ENCODE assay signal across 9 mouse cellular contexts in the genomic region with DNA sequence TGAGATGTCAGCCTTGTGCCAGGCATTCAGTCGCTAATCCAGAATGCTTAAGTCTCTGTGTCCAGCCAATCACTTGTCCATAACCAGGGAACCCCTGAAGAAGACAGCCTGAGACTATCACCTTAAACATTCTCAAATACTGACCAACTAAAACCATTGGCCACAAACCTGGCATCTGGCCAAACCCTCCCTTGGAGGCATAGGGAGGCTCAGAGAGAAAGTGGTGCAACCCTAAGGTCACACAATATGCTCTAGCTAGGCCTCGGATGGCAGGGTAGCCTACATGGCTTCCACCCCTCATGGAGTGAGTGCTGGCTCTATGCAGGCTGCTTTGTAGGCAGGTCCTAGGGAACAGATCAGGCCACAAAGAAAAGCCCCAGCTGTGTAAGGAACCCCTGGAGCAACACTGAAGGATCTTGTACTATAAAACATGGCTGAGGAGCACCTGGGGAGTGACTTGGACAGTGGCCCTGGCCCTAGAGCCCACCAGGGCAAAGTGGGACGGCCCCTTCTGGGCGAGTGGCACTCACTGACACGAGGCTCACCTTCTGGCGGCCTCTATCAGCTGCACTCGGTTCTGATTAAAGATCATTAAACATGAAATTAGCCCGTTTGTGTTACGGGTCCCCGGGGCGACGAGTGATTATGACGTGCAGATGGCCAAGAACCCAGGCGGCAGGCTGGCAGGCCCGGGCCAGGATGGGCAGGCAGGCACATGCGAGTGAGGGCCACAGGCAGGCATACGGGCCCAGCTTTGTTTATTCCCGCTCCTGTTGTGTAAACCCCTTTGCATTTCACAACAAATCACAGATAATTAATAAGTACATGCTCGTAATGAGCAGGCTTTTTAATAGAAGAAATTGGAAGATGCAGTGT. TPM values are rescaled to one million over a fixed set of nuclear protein-coding genes. Genes with fewer than 3 reads are reported as not detected.
DNase-seq lines count a peak whose midpoint lies in the region; ATAC-seq lines count a peak whose summit lies in the region.
"Had no signal": no experiment of that assay in that cellular context is flagged by ENCODE, and none has a peak within 500 bp of the region (broad histone marks: within the 10 kb centered on the region; RNA-seq: fewer than 3 reads in every experiment).

No protein-coding gene starts in this region.

- no peak overlapping the region for H3K4me2 ChIP-seq in neural tube, embryonic 11.5 days (ENCODE audit: low read depth)
- H3K4me2 ChIP-seq in forebrain, embryonic 15.5 days (replicated peaks), result no peak overlapping the region
- no peak overlapping the region for H3K4me2 ChIP-seq in neural tube, embryonic 13.5 days

- 0 out of 2 replicates have a peak overlapping the region, but pooled peaks have one; percentile 11 for H3K27ac ChIP-seq in neural tube, embryonic 11.5 days (ENCODE audit: low read depth, low read length)
- peak overlapping the region; percentile 67 for H3K27ac ChIP-seq in forebrain, embryonic 15.5 days (replicated peaks)
- peak overlapping the region; percentile 90 for H3K27ac ChIP-seq in neural tube, embryonic 13.5 days (replicated peaks)

- no peaks in the 10 kb centered on the region for H3K36me3 ChIP-seq in neural tube, embryonic 11.5 days (ENCODE audit: control insufficient read depth, insufficient read depth, low read length)
- H3K36me3 ChIP-seq in forebrain, embryonic 15.5 days, result no peaks in the 10 kb centered on the region
- H3K36me3 ChIP-seq in neural tube, embryonic 13.5 days, result peaks cover 7% of the 10 kb centered on the region; the same call in 1 of the 2 replicates

- no peak overlapping the region for H3K9ac ChIP-seq in neural tube, embryonic 11.5 days (ENCODE audit: low read length)
- no peak overlapping the region for H3K9ac ChIP-seq in forebrain, embryonic 15.5 days (replicated peaks)
- peak overlapping the region; percentile 36; the same call in 1 of the 2 replicates for H3K9ac ChIP-seq in neural tube, embryonic 13.5 days

- H3K9me3 ChIP-seq in neural tube, embryonic 11.5 days (ENCODE audit: control insufficient read depth, low read length), result no peaks in the 10 kb centered on the region
- no peaks in the 10 kb centered on the region for H3K9me3 ChIP-seq in forebrain, embryonic 15.5 days
- H3K9me3 ChIP-seq in neural tube, embryonic 13.5 days, result no peaks in the 10 kb centered on the region

- no peaks in the 10 kb centered on the region for H3K27me3 ChIP-seq in neural tube, embryonic 11.5 days (ENCODE audit: control insufficient read depth, insufficient read depth, low read length)
- no peaks in the 10 kb centered on the region for H3K27me3 ChIP-seq in forebrain, embryonic 15.5 days
- H3K27me3 ChIP-seq in neural tube, embryonic 13.5 days, result no peaks in the 10 kb centered on the region

- H3K4me1 ChIP-seq in neural tube, embryonic 11.5 days (ENCODE audit: control insufficient read depth, insufficient read depth, low read length), result 0 out of 2 replicates have a peak, but pooled peaks cover 4% of the 10 kb centered on the region
- peaks cover 51% of the 10 kb centered on the region for H3K4me1 ChIP-seq in forebrain, embryonic 15.5 days
- peaks cover 87% of the 10 kb centered on the region for H3K4me1 ChIP-seq in neural tube, embryonic 13.5 days (replicated peaks)

- DNase-seq in cerebellum, adult 18-20 months, result peak; percentile 45 to 46
- no peak for DNase-seq in cerebellum, adult 9-11 months
- no peak for DNase-seq in neural tube, embryonic 11.5 days (ENCODE audit: low spot score)
- DNase-seq in neural tube, embryonic 10.5 days (ENCODE audit: extremely low spot score, low spot score), result no peak
- DNase-seq in embryo, embryonic 9.5 days (ENCODE audit: extremely low spot score), result no peak
- DNase-seq in right cerebral cortex, adult 2 months (ENCODE audit: low spot score in 2 of 2), result no peak
- DNase-seq: lung, adult 2 months had no signal

- no peak for ATAC-seq in neural tube, embryonic 11.5 days (ENCODE audit: insufficient read depth, low FRiP score, low TSS enrichment)
- ATAC-seq in forebrain, embryonic 15.5 days (replicated peaks), result peak; percentile 21; the same call in 1 of the 2 replicates
- peak; percentile 62 for ATAC-seq in neural tube, embryonic 13.5 days (ENCODE audit: low read depth)

- WGBS in neural tube, embryonic 11.5 days, result 79% methylated on average over 19 of the region's 19 CpGs
- WGBS in forebrain, embryonic 15.5 days, result 41% methylated on average over 19 of the region's 19 CpGs
- 35% methylated on average over 19 of the region's 19 CpGs for WGBS in neural tube, embryonic 13.5 days

- H3K4me3 ChIP-seq in neural tube, embryonic 11.5 days (ENCODE audit: low read depth, low read length), result no peak overlapping the region
- H3K4me3 ChIP-seq in forebrain, embryonic 15.5 days, result no peak overlapping the region
- H3K4me3 ChIP-seq in neural tube, embryonic 13.5 days, result no peak overlapping the region

RNA-seq across cellular contexts. Expression of gene Tmem115, which starts 28.8 kb away (rescaled TPM):
- polyA plus RNA-seq in neural tube, embryonic 11.5 days (2014; fragmentation: Nextera tagmentation; extraction: Ambion mirVana), result 47.0 and 47.2 TPM in 2 replicates
- 45.7 and 45.8 TPM in 2 replicates for polyA plus RNA-seq in forebrain, embryonic 15.5 days (2015; fragmentation: Nextera tagmentation; extraction: Ambion mirVana)
- polyA plus RNA-seq in neural tube, embryonic 13.5 days (2015; fragmentation: Nextera tagmentation; extraction: Ambion mirVana), result 43.4 and 44.4 TPM in 2 replicates

RNA-seq across cellular contexts. Expression of gene Cyb561d2, which starts 37.1 kb away (rescaled TPM):
- polyA plus RNA-seq in neural tube, embryonic 11.5 days (2014; fragmentation: Nextera tagmentation; extraction: Ambion mirVana), result 19.7 and 21.9 TPM in 2 replicates
- 34.7 and 36.0 TPM in 2 replicates for polyA plus RNA-seq in forebrain, embryonic 15.5 days (2015; fragmentation: Nextera tagmentation; extraction: Ambion mirVana)
- 33.0 and 40.1 TPM in 2 replicates for polyA plus RNA-seq in neural tube, embryonic 13.5 days (2015; fragmentation: Nextera tagmentation; extraction: Ambion mirVana)

RNA-seq across cellular contexts. Expression of gene Nprl2, which starts 37.1 kb away (rescaled TPM):
- 45.8 and 48.9 TPM in 2 replicates for polyA plus RNA-seq in neural tube, embryonic 11.5 days (2014; fragmentation: Nextera tagmentation; extraction: Ambion mirVana)
- 74.9 and 78.7 TPM in 2 replicates for polyA plus RNA-seq in forebrain, embryonic 15.5 days (2015; fragmentation: Nextera tagmentation; extraction: Ambion mirVana)
- 66.7 and 73.7 TPM in 2 replicates for polyA plus RNA-seq in neural tube, embryonic 13.5 days (2015; fragmentation: Nextera tagmentation; extraction: Ambion mirVana)

RNA-seq across cellular contexts. Expression of gene Zmynd10, which starts 42.2 kb away (rescaled TPM):
- 0.65 and 1.3 TPM in 2 replicates for polyA plus RNA-seq in neural tube, embryonic 11.5 days (2014; fragmentation: Nextera tagmentation; extraction: Ambion mirVana)
- polyA plus RNA-seq in forebrain, embryonic 15.5 days (2015; fragmentation: Nextera tagmentation; extraction: Ambion mirVana), result 3.7 and 4.6 TPM in 2 replicates
- polyA plus RNA-seq in neural tube, embryonic 13.5 days (2015; fragmentation: Nextera tagmentation; extraction: Ambion mirVana), result 1.2 and 1.3 TPM in 2 replicates

RNA-seq across cellular contexts. Expression of gene Rassf1, which starts 46.5 kb away (rescaled TPM):
- polyA plus RNA-seq in neural tube, embryonic 11.5 days (2014; fragmentation: Nextera tagmentation; extraction: Ambion mirVana), result 38.5 and 41.3 TPM in 2 replicates
- 38.9 and 41.1 TPM in 2 replicates for polyA plus RNA-seq in forebrain, embryonic 15.5 days (2015; fragmentation: Nextera tagmentation; extraction: Ambion mirVana)
- 35.4 and 39.0 TPM in 2 replicates for polyA plus RNA-seq in neural tube, embryonic 13.5 days (2015; fragmentation: Nextera tagmentation; extraction: Ambion mirVana)

Comparison
In these comparisons a context has a peak if more than half of its experiments do, and no peak if none do; other contexts are left out.
1. DNase-seq: peak in cerebellum, adult 18-20 months (2 of 2); none in cerebellum, adult 9-11 months (single experiment), neural tube, embryonic 11.5 days (single experiment), neural tube, embryonic 10.5 days (single experiment), embryo, embryonic 9.5 days (single experiment) and right cerebral cortex, adult 2 months (0 of 2).
2. H3K27ac ChIP-seq: peak in every context shown above with its lines; median percentile 90 in neural tube, embryonic 13.5 days; 67 in forebrain, embryonic 15.5 days; 11 in neural tube, embryonic 11.5 days.